Mouse (Mus musculus): Measurements from ENCODE around the gene P2rx1.

DNA sequence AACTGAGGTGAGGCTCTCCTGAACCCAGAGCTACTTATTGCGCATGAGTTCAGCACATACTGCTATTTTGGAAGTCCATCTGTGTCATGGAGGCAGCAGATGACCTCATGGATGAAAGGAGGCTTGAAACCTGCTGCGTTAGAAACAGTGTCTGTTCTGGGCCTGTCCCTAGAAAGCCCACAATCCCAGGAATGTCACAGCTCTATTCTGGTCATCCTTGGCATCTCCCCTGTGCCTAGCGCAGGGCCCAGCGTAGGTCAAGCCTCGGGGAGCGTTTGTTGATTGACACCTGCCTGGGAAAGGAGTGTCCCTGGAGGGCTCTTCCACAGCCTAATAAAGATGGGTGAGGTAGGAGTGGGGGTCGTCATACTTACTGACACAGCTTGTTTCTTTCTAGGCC, 37.2 kb downstream of the P2rx1 start:
- no peak for TF ChIP-seq CTCF (IDR thresholded peaks at IDR 0.05; ENCODE audit: borderline replicate concordance, extremely low read depth, insufficient read depth, insufficient read length)
- no peak for TF ChIP-seq POLR2A (IDR thresholded peaks at IDR 0.05; ENCODE audit: borderline replicate concordance, extremely low read depth, insufficient read depth, insufficient read length, poor library complexity, severe bottlenecking)
